Mouse (Mus musculus) neural tube, embryonic 14.5 days (tissue): Measurements from ENCODE around the gene Anapc1. TPM values are rescaled to one million over a fixed set of nuclear protein-coding genes. Genes with fewer than 3 reads are reported as not detected.
"Not testable (repeated sequence)": the region's sequence is repeated elsewhere in the genome, so short reads cannot be mapped to it uniquely, and the experiment has no call there.

ENCODE experiments used
- ATAC-seq: fragments of 200-750 bp; cut with Nextera tagmentation; 2 replicates; pipeline ENCODE4 v1.8.0; 2017; ENCODE audit warnings: low read depth, mild to moderate bottlenecking, moderate TSS enrichment, moderate library complexity
- H3K27ac ChIP-seq: fragments of 300-500 bp; sonication (generic); 2 replicates; pipeline ENCODE4 v1.5.1; 2014; ENCODE audit warnings: low read depth, mild to moderate bottlenecking, control low read depth, low read length, moderate library complexity, mixed read lengths
- H3K27me3 ChIP-seq: fragments of 300-500 bp; sonication (generic); 2 replicates; pipeline ENCODE4 v1.6.1; 2014; ENCODE audit warnings: low read length; ENCODE audit not compliant: control insufficient read depth, insufficient read depth
- H3K36me3 ChIP-seq: fragments of 300-500 bp; sonication (generic); 2 replicates; pipeline ENCODE4 v1.6.1; 2014; ENCODE audit warnings: low read length, mixed read lengths; ENCODE audit not compliant: control insufficient read depth, insufficient read depth
- H3K4me1 ChIP-seq: fragments of 300-500 bp; sonication (generic); 2 replicates; pipeline ENCODE4 v1.6.1; 2014; ENCODE audit warnings: low read length; ENCODE audit not compliant: control insufficient read depth, insufficient read depth
- H3K4me2 ChIP-seq: fragments of 300-500 bp; sonication (generic); 2 replicates; pipeline ENCODE4 v1.6.1; 2014; ENCODE audit warnings: mild to moderate bottlenecking, low read depth, low read length, control low read depth
- H3K4me3 ChIP-seq: fragments of 300-500 bp; sonication (generic); 2 replicates; pipeline ENCODE4 v1.5.1; 2014; ENCODE audit warnings: low read depth, low read length, control low read depth, mixed read lengths
- H3K9ac ChIP-seq: fragments of 300-500 bp; sonication (generic); replicated peaks from 2 replicates; pipeline ENCODE4 v1.6.1; 2014; ENCODE audit warnings: low read depth, mild to moderate bottlenecking, control low read depth, low read length, mixed read lengths
- H3K9me3 ChIP-seq: fragments of 300-500 bp; sonication (generic); 2 replicates; pipeline ENCODE4 v1.6.1; 2016; ENCODE audit warnings: low read length; ENCODE audit not compliant: control insufficient read depth
- WGBS: fragments of 180-500 bp; shearing (Covaris S2); extraction: QIAGEN DNeasy Blood & Tissue Kit; methylation state at CpG from one replicate; pipeline ENCODE4 v1.1.7; 2014; 5-methylcytosine and 5-hydroxymethylcytosine counted together
- polyA plus RNA-seq: library from polyadenylated mRNA; unstranded; fragments of >200 nt; fragmentation: Nextera tagmentation; extraction: Ambion mirVana; gene quantifications from 2 replicates; pipeline ENCODE4 v1.2.1, GENCODE M21; 2014

Gene Anapc1
- polyA plus RNA-seq, 1 experiment from 2014 or later, result 58.0 TPM

DNA sequence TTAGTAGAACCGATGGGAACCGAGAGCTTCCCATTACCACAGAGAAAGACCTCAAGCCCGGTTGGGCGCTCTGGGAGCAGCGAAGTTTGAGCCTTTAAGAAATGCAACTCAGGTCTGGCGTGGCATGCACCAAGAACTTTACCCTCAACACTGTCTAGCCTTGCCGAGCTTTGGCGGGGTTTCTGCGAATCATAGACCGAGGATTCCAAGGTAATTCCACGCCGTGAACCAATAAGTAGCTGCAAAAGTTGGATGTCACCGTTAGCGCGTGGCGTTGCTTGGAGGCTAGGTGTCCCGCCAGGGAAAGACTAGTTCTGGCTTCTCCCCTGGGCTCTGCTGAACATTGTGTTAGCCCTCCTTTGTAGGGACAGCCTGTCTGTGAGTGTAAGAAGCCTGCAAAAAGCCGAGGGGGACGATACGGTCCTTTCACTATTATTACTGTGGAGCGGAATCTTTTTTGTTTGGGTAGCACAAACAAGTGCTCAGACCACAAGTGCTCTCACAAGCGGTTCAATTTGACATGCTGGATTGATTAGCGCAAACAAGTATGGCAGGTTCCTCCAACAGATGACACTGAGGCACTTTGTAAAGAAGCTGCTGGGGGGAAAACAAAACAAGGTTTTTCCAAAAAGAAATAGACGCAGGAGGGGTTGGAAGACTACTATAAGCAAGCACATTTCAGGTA is 12.2 kb upstream of the Anapc1 start:
- H3K4me1 ChIP-seq, result 0 out of 2 replicates have a peak, but pooled peaks cover 3% of the 10 kb centered on the region
- H3K4me2 ChIP-seq, result peak overlapping the region; percentile 79
- H3K9ac ChIP-seq, result peak overlapping the region; percentile 32
- H3K9me3 ChIP-seq, result no peaks in the 10 kb centered on the region
- no peak for ATAC-seq
- no peaks in the 10 kb centered on the region for H3K36me3 ChIP-seq
- H3K27ac ChIP-seq, result no peak overlapping the region
- WGBS, result under 1% methylated on average over 24 of the region's 24 CpGs
- H3K4me3 ChIP-seq, result peak overlapping the region; percentile 42
- H3K27me3 ChIP-seq, result peaks cover 9% of the 10 kb centered on the region

DNA sequence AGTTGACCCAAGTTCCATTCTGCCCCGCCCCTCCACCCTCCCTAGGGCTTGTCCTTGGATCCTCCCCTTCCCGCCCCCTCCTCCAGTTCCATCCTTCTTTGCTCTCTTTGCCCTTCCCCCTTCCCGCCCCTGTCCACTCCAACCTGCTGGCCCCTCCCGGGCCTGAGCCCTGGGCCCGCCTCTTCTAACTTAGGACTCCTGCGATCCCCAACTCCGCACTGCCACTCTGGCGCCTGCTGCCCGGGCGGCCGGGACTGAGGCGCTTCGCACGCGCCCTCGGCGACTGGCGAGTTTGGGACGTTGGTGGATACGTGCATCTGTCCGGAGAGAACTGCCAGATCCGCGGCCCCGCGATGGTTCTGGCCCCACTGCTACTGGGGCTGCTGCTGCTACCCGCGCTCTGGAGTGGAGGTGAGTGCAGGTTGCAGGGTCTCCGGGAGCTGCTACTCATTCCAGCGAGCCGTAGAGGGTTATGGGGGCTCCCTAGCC is 11.5 kb upstream of the Anapc1 start, which contains the start of gene Mertk:
Gene Mertk, plus strand, starts transcription at position 264 of the 489 bp plus-strand sequence.
- H3K36me3 ChIP-seq, result no peaks in the 10 kb centered on the region
- peaks cover 9% of the 10 kb centered on the region for H3K27me3 ChIP-seq
- ATAC-seq, result peak; percentile 85
- peak within 1 kb of the TSS; percentile 42 for H3K4me3 ChIP-seq
- H3K4me2 ChIP-seq, result peak within 1 kb of the TSS; percentile 79
- H3K4me1 ChIP-seq, result 0 out of 2 replicates have a peak, but pooled peaks cover 3% of the 10 kb centered on the region
- peak within 1 kb of the TSS; percentile 32 for H3K9ac ChIP-seq
- WGBS, result under 1% methylated on average over 30 of the region's 30 CpGs
- no peaks in the 10 kb centered on the region for H3K9me3 ChIP-seq
- no peak within 1 kb of the TSS for H3K27ac ChIP-seq

GRCm38 (mm10) chr2:128698140-128698692 is 11.0 kb upstream of the Anapc1 start:
- Histone ChIP-seq H3K4me3 (peak overlapping the region; percentile 42), H3K9ac (peak overlapping the region; percentile 32; the same call in 1 of the 2 replicates), H3K9me3 (no peaks in the 10 kb centered on the region), H3K27ac (no peak overlapping the region), H3K4me1 (0 out of 2 replicates have a peak, but pooled peaks cover 3% of the 10 kb centered on the region), H3K36me3 (no peaks in the 10 kb centered on the region), H3K27me3 (peaks cover 9% of the 10 kb centered on the region), H3K4me2 (peak overlapping the region; percentile 79)
- ATAC-seq, result peak; percentile 96
- under 1% methylated on average over 14 of the region's 14 CpGs for WGBS

- peak overlapping the region; percentile 79; the same call in 1 of the 2 replicates for H3K4me2 ChIP-seq
- H3K27me3 ChIP-seq, result peaks cover 9% of the 10 kb centered on the region
- H3K4me1 ChIP-seq, result 0 out of 2 replicates have a peak, but pooled peaks cover 3% of the 10 kb centered on the region
- no peak overlapping the region for H3K9ac ChIP-seq
- H3K36me3 ChIP-seq, result no peaks in the 10 kb centered on the region
- WGBS, result 51% methylated on average over 5 of the region's 5 CpGs
- ATAC-seq, result no peak
- no peak overlapping the region; the same call in 1 of the 2 replicates for H3K4me3 ChIP-seq
- H3K27ac ChIP-seq, result no peak overlapping the region
- no peaks in the 10 kb centered on the region for H3K9me3 ChIP-seq
Measured at GRCm38 (mm10) chr2:128697566-128697965, 10.4 kb upstream of the Anapc1 start.

DNA sequence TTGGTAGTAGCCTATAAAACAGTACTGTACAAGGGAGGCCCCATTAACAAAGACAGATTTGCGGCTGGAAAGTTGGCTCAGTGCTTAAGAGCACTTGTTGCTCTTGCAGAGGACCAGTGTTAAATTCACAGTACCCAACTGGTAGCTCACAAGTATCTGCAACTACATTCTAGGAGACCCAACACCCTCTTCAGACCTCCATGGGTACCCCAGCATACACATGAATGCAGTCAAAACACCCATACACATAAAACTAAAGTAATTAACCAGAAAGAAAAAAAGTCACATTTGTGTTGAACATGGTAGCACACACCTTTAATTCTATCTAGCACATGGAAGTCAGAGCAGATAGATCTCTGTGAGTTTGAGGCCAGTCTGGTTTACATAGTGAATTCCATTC is 9.9 kb upstream of the Anapc1 start:
- H3K27me3 ChIP-seq, result peaks cover 9% of the 10 kb centered on the region
- no peak overlapping the region for H3K4me3 ChIP-seq
- WGBS, result 97% methylated on average over 1 of the region's 1 CpGs
- no peak for ATAC-seq
- no peak overlapping the region for H3K9ac ChIP-seq
- H3K36me3 ChIP-seq, result no peaks in the 10 kb centered on the region
- H3K9me3 ChIP-seq, result no peaks in the 10 kb centered on the region
- 0 out of 2 replicates have a peak, but pooled peaks cover 3% of the 10 kb centered on the region for H3K4me1 ChIP-seq
- H3K27ac ChIP-seq, result no peak overlapping the region
- H3K4me2 ChIP-seq, result no peak overlapping the region

DNA sequence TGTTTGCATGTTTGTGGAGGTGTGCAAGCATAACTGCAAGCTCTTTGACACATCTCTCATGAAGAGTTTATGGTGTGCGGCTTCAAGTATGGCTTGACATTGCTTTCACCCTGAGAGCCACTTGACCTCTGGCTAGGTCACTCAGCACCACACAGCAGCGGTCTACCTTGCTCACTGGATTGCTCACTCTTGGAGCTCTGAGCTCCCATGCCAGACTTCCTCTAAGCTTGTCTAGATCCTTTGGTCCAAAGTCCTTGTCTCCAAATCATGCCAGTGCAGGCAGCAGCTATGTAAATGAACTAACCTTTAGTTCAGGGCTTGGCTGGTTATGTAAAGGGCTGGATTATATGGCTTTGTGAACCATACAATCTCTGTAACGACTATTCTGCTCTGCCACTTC is 9.2 kb upstream of the Anapc1 start:
- no peak overlapping the region for H3K27ac ChIP-seq
- no peak overlapping the region for H3K4me2 ChIP-seq
- no peak overlapping the region for H3K4me3 ChIP-seq
- 83% methylated on average over 3 of the region's 3 CpGs for WGBS
- 0 out of 2 replicates have a peak, but pooled peaks cover 3% of the 10 kb centered on the region for H3K4me1 ChIP-seq
- no peak overlapping the region for H3K9ac ChIP-seq
- no peaks in the 10 kb centered on the region for H3K9me3 ChIP-seq
- peaks cover 9% of the 10 kb centered on the region for H3K27me3 ChIP-seq
- H3K36me3 ChIP-seq, result no peaks in the 10 kb centered on the region
- ATAC-seq, result no peak

DNA sequence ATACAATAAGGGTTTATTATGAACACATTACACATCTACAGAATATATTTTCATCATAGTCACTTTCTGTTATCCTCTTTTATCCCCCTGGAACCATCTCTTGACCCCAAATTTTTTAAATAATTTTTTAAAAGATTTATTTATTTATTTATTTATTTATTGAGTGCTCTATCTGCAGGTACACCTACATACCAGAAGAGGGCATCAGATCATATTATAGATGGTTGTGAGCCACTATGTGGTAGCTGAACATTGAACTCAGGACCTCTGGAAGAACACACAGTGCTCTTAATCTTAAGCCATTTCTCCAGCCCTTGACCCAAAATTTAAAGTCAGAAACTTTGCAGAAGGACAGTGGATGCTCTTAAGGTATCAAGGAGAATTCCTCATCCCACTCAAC is 7.4 kb upstream of the Anapc1 start:
- Histone ChIP-seq H3K27ac (no peak overlapping the region), H3K4me3 (no peak overlapping the region), H3K4me1 (0 out of 2 replicates have a peak, but pooled peaks cover 3% of the 10 kb centered on the region), H3K9me3 (no peaks in the 10 kb centered on the region), H3K36me3 (no peaks in the 10 kb centered on the region), H3K9ac (no peak overlapping the region), H3K27me3 (peaks cover 9% of the 10 kb centered on the region), H3K4me2 (no peak overlapping the region)
- no peak for ATAC-seq

DNA sequence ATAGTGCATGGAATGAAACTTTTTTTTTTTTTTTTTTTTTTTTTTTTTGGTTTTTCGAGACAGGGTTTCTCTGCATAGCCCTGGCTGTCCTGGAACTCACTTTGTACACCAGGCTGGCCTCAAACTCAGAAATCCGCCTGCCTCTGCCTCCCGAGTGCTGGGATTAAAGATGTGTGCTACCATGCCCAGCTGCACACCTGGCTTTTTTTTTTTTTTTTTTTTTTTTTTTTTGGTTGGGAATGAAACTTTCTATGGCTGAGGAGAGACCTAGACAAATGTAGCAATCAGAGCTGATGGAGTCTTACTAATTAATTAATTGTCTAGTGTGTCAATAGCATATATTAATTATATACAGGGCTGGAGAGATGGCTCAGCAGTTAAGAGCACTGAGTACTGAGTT is 6.6 kb upstream of the Anapc1 start:
- not testable (repeated sequence) for H3K36me3 ChIP-seq, H3K27ac ChIP-seq, H3K9me3 ChIP-seq, ATAC-seq, H3K4me1 ChIP-seq, H3K9ac ChIP-seq, H3K4me3 ChIP-seq, H3K27me3 ChIP-seq, H3K4me2 ChIP-seq
- WGBS, result 87% methylated on average over 3 of the region's 3 CpGs

- 75% methylated on average over 4 of the region's 4 CpGs for WGBS
- ATAC-seq, result no peak
- Histone ChIP-seq H3K27ac (no peak overlapping the region), H3K4me3 (no peak overlapping the region), H3K4me2 (no peak overlapping the region), H3K9me3 (no peaks in the 10 kb centered on the region), H3K9ac (no peak overlapping the region), H3K27me3 (no peaks in the 10 kb centered on the region), H3K4me1 (no peaks in the 10 kb centered on the region), H3K36me3 (no peaks in the 10 kb centered on the region)
Measured at GRCm38 (mm10) chr2:128693236-128693635, 6.0 kb upstream of the Anapc1 start.
